Mouse (Mus musculus): ENCODE measurements around the gene Ykt6.

DNA sequence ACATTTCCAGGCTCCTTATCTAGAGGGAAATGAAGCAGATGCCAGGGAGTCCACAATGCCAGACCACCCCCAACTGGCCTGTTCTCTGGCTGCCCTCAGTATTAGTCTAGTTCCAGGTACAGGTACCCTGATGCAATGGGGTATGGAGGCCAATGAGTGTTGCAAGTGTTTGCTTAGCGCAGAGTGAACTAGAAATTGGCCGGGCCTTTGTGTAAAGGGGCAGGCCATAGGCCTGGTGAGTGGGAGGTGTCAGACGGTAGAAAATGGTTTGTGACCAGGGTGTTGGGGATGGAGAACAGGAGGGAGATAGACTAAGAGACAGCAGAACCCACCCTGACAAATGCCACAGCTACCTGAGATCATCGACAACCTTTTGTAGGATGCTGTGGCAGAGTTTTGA lies 35.9 kb upstream of the Ykt6 start:
- no peak for TF ChIP-seq CTCF (IDR thresholded peaks at IDR 0.05; ENCODE audit: low read depth)
- peak; percentile 69 for TF ChIP-seq EP300 (IDR thresholded peaks at IDR 0.05; ENCODE audit: low read depth)
